Mouse (Mus musculus) liver, postnatal 0 days (tissue): Measurements from ENCODE around the gene Trim17. TPM values are rescaled to one million over a fixed set of nuclear protein-coding genes. Genes with fewer than 3 reads are reported as not detected.

Experiments
- ATAC-seq: fragments of 200-750 bp; cut with Nextera tagmentation; 2 replicates; pipeline ENCODE4 v1.8.0; 2017; ENCODE audit warnings: mild to moderate bottlenecking, moderate library complexity
- DNase-seq: peaks from one replicate; pipeline ENCODE4 v3.0.0-alpha.2; 2016
- H3K27ac ChIP-seq: fragments of 300-500 bp; sonication (generic); 2 replicates; pipeline ENCODE4 v1.5.1; 2014; ENCODE audit warnings: antibody characterized with exemption, moderate library complexity, mild to moderate bottlenecking, low read depth
- H3K27me3 ChIP-seq: fragments of 300-500 bp; sonication (generic); 2 replicates; pipeline ENCODE4 v1.6.1; 2014; ENCODE audit warnings: low read length, control low read depth, mixed read lengths; ENCODE audit not compliant: insufficient read depth
- H3K36me3 ChIP-seq: fragments of 300-500 bp; sonication (generic); replicated peaks from 2 replicates; pipeline ENCODE4 v1.6.1; 2014; ENCODE audit warnings: mild to moderate bottlenecking, control low read depth, low read length, moderate library complexity, mixed read lengths; ENCODE audit not compliant: insufficient read depth
- H3K4me1 ChIP-seq: fragments of 300-500 bp; sonication (generic); 2 replicates; pipeline ENCODE4 v1.6.1; 2014; ENCODE audit warnings: antibody characterized with exemption, mild to moderate bottlenecking, control low read depth; ENCODE audit not compliant: insufficient read depth
- H3K4me2 ChIP-seq: fragments of 300-500 bp; sonication (generic); 2 replicates; pipeline ENCODE4 v1.6.1; 2014; ENCODE audit warnings: low read depth, mild to moderate bottlenecking, low read length, moderate library complexity, mixed read lengths
- H3K4me3 ChIP-seq: fragments of 300-500 bp; sonication (generic); 2 replicates; pipeline ENCODE4 v1.5.1; 2014; ENCODE audit warnings: low read depth, low read length
- H3K9ac ChIP-seq: fragments of 300-500 bp; sonication (generic); replicated peaks from 2 replicates; pipeline ENCODE4 v1.6.1; 2014; ENCODE audit warnings: mild to moderate bottlenecking, moderate library complexity
- H3K9me3 ChIP-seq: fragments of 300-500 bp; sonication (generic); 2 replicates; pipeline ENCODE4 v1.6.1; 2016; ENCODE audit warnings: mild to moderate bottlenecking, control low read depth, low read length, mixed read lengths
- CTCF ChIP-seq: sonication (generic); IDR thresholded peaks from 2 replicates; pipeline ENCODE4 v1.5.1; 2016; ENCODE audit warnings: antibody characterized with exemption, low read depth
- EP300 ChIP-seq: IDR thresholded peaks from 2 replicates; pipeline ENCODE4 v1.6.1; 2016; ENCODE audit warnings: antibody characterized with exemption, low read depth, mild to moderate bottlenecking
- WGBS: fragments of 180-500 bp; shearing (Covaris S2); extraction: QIAGEN DNeasy Blood & Tissue Kit; methylation state at CpG from one replicate; pipeline ENCODE4 v1.1.7; 2014; ENCODE audit not compliant: insufficient replicate concordance; 5-methylcytosine and 5-hydroxymethylcytosine counted together
- polyA plus RNA-seq: library from polyadenylated mRNA; unstranded; fragments of >200 nt; fragmentation: Nextera tagmentation; extraction: Ambion mirVana; gene quantifications from 2 replicates; pipeline ENCODE4 v1.2.1, GENCODE M21; 2015

The Trim17 gene
- polyA plus RNA-seq, 1 experiment from 2014 or later, result 0.11 TPM

GRCm38 (mm10) chr11:58939088-58939439 is 15.4 kb upstream of the Trim17 start:
- TF ChIP-seq EP300 (peak; percentile 10), CTCF (no peak)
- Histone ChIP-seq H3K9me3 (no peaks in the 10 kb centered on the region), H3K9ac (peak overlapping the region; percentile 94; the same call in 1 of the 2 replicates), H3K4me3 (peak overlapping the region; percentile 91), H3K36me3 (peaks cover 21% of the 10 kb centered on the region), H3K4me2 (peak overlapping the region; percentile 100), H3K27ac (no peak overlapping the region), H3K4me1 (peaks cover 14% of the 10 kb centered on the region), H3K27me3 (no peaks in the 10 kb centered on the region)
- WGBS, result 22% methylated on average over 6 of the region's 6 CpGs
- DNase-seq, result no peak
- ATAC-seq, result no peak

GRCm38 (mm10) chr11:58944136-58944535 is 10.3 kb upstream of the Trim17 start:
- Histone ChIP-seq H3K4me3 (no peak overlapping the region), H3K27me3 (peaks cover 14% of the 10 kb centered on the region; the same call in 1 of the 2 replicates), H3K36me3 (no peaks in the 10 kb centered on the region), H3K9me3 (no peaks in the 10 kb centered on the region), H3K9ac (no peak overlapping the region), H3K27ac (no peak overlapping the region), H3K4me1 (peaks cover 15% of the 10 kb centered on the region), H3K4me2 (no peak overlapping the region)
- no peak for DNase-seq
- WGBS, result 81% methylated on average over 5 of the region's 5 CpGs
- ATAC-seq, result no peak
- TF ChIP-seq CTCF, result no peak
- no peak for TF ChIP-seq EP300

- H3K4me3 ChIP-seq, result no peak overlapping the region
- H3K9me3 ChIP-seq, result no peaks in the 10 kb centered on the region
- DNase-seq, result no peak
- ATAC-seq, result no peak
- TF ChIP-seq EP300 (no peak), CTCF (no peak)
- no peaks in the 10 kb centered on the region for H3K36me3 ChIP-seq
- peak overlapping the region; percentile 72; the same call in 1 of the 2 replicates for H3K4me2 ChIP-seq
- H3K4me1 ChIP-seq, result peaks cover 18% of the 10 kb centered on the region
- H3K27me3 ChIP-seq, result peaks cover 27% of the 10 kb centered on the region
- 68% methylated on average over 3 of the region's 3 CpGs for WGBS
- H3K9ac ChIP-seq, result no peak overlapping the region
- no peak overlapping the region for H3K27ac ChIP-seq
These were observed 7.2 kb upstream of the Trim17 start for GRCm38 (mm10) chr11:58947306-58947705.

- peaks cover 27% of the 10 kb centered on the region for H3K27me3 ChIP-seq
- 17% methylated on average over 23 of the region's 23 CpGs for WGBS
- H3K4me2 ChIP-seq, result peak overlapping the region; percentile 72
- peak overlapping the region; percentile 48 for H3K4me3 ChIP-seq
- ATAC-seq (peak; percentile 43), DNase-seq (no peak)
- TF ChIP-seq EP300 (peak; percentile 57; the same call in 1 of the 2 replicates), CTCF (no peak)
- peaks cover 18% of the 10 kb centered on the region for H3K4me1 ChIP-seq
- H3K27ac ChIP-seq, result peak overlapping the region; percentile 64
- no peaks in the 10 kb centered on the region for H3K9me3 ChIP-seq
- H3K9ac ChIP-seq, result peak overlapping the region; percentile 59; the same call in 1 of the 2 replicates
- no peaks in the 10 kb centered on the region for H3K36me3 ChIP-seq
These were observed 6.5 kb upstream of the Trim17 start for GRCm38 (mm10) chr11:58947798-58948528.

- H3K36me3 ChIP-seq, result no peaks in the 10 kb centered on the region
- peak within 1 kb of the TSS; percentile 65 for H3K27ac ChIP-seq
- ATAC-seq (peak; percentile 84), DNase-seq (peak; percentile 53)
- peak within 1 kb of the TSS; percentile 59 for H3K9ac ChIP-seq
- no peaks in the 10 kb centered on the region for H3K9me3 ChIP-seq
- peak within 1 kb of the TSS; percentile 48 for H3K4me3 ChIP-seq
- peaks cover 27% of the 10 kb centered on the region for H3K27me3 ChIP-seq
- TF ChIP-seq EP300 (peak; percentile 51; the same call in 1 of the 2 replicates), CTCF (no peak)
- under 1% methylated on average over 40 of the region's 48 CpGs for WGBS
- H3K4me1 ChIP-seq, result peaks cover 22% of the 10 kb centered on the region
- H3K4me2 ChIP-seq, result peak within 1 kb of the TSS; percentile 72
These were observed 5.7 kb upstream of the Trim17 start, which contains the start of gene Hist3h2ba for GRCm38 (mm10) chr11:58948542-58949479. Gene Hist3h2ba, plus strand, starts transcription at chr11:58948920.
